Mouse (Mus musculus) right cerebral cortex, postnatal 36 days (tissue): Measurements from ENCODE around the gene Pde6h.

Source experiments
- DNase-seq, 2 experiments: peaks; one replicate each; pipeline ENCODE4 v3.0.0; 2022; ENCODE audit warnings: low spot score in 2 of 2, mixed read lengths in 1 of 2

Gene Pde6h

DNA sequence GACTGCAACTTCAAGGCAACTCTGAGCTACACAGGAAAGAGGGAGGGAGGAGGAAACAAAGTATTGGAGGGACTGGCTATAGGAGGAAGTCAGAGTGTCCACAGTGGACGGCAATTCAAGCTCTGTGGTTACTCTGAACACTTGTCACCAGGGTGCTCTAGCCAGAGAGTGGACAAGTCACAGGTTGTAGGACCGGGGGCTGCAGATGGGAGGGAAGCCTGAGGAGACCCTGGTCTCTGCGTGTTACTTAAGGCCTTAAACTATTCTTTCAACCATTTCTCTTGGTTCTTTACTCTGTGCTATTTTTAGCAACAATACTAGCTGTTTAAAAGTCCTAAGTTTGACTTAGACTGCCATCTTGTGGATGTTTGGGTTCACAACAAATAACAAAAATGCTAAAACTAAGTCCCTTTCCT is 56.7 kb downstream of the Pde6h start:
- no peak for DNase-seq

- DNase-seq, result no peak
Observed at GRCm38 (mm10) chr6:136982581-136982980, 58.9 kb downstream of the Pde6h start.

GRCm38 (mm10) chr6:136983201-136983600 is 59.6 kb downstream of the Pde6h start:
- DNase-seq, result no peak

DNA sequence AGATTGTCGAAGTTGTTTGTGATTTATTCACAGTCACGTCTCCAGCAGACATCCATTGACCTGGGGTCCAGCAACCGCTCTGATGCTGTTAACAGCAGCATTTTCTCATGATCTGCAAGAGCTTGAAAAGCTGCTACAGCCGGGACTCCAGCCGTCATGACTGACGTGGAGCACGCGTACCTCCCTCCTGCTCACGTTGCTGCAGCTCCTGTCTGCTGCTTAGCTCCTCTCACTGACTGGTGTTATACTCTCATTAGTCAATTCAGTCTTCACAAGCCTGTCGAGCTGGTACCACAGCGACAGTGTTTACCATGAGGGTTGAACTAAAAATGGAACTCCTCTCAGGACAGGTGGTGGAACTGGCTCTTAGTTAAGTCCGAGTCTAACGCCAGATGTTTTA is 62.4 kb downstream of the Pde6h start:
- no peak for DNase-seq

DNA sequence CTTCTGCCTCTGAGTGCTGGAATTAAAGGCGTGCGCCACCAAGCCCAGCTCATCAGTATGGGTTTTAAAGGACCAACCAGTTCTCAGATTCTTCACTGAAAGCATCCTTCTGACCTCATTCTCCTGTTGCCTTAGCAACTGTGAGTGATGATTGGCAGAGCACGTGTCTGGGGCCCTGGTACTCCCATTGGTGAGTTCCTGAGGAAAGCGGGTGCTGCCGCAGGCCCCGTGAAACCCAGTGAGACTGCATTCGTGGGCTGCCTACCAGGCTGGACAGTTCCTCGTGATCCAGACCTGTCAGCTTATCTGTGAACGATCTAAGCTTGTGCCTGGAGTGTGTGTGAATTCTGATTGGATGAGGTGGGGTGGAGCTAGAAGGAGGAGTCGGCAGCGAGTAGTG is 63.1 kb downstream of the Pde6h start:
- peak in 1 of 2 experiments; percentile 7 for DNase-seq

- DNase-seq, result no peak
Observed at GRCm38 (mm10) chr6:136988536-136989060, 65.0 kb downstream of the Pde6h start.

DNA sequence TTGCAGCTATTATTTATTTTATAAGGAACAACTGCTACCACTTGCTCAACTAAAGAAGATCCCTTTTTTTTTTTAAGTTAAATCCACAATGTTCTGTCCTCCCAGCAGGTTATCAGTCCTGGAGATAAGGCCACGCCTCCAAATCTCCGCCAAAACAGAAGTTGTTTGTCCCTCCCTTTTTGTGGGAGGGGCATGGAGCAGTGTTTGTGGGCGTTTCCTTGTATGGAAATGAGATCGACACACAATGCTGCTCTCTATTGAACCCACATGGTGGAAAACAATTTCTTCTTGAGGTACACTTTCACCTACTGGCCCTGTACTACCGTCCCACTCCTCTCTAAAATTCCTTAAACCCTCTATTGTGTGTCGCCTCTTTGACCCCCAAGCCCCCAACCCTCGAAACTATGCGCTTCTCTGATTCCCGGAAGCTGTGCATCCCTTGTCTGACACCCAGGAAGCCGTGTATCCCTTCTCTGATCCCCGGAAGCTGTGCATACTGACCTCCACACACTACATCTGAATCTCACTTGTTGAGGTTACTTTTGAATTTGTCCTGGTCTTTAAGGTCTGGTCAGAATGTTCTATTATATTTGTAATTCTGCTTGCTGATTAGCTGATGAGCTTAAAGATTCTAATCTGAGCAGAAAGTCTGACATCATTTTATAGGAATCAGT is 66.3 kb downstream of the Pde6h start:
- DNase-seq, result no peak

DNA sequence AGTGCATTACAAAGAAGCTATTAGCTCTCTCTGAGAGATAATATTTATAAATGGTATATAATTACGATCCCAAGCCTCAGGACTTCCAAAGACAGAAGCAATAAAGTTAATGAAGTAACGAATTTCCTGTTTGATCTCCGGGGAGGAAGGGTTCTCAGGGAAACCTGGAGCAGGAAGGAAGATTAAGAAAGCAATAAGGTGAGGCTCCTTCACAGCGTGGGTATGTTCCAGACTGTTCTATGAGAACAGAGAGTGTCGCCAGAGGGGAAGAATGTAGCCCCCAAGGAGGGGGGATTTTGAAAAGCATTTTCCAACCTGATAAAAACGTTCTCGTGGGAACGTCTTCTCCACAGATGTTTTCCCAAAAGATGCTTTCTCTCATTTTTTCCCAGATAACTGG is 66.9 kb downstream of the Pde6h start:
- DNase-seq, result no peak

DNA sequence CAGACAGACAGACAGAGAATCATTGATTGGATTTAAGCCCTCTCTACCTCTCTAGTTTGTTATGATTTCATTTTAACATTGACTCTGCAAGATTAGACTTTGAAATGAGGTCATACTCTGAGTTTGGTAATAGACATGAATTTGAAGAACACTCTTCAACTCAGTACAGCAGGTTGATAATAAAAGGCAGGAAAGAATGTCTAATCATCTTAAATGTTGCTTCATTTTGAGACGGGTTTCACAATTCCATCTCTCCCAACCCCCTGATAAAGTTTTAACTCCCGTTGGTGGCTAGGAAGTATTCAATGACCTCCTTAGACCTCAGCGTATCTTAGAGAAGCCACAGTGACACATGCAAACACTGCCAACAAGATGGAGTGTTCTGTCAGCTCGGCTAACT is 69.9 kb downstream of the Pde6h start:
- DNase-seq, result no peak

DNA sequence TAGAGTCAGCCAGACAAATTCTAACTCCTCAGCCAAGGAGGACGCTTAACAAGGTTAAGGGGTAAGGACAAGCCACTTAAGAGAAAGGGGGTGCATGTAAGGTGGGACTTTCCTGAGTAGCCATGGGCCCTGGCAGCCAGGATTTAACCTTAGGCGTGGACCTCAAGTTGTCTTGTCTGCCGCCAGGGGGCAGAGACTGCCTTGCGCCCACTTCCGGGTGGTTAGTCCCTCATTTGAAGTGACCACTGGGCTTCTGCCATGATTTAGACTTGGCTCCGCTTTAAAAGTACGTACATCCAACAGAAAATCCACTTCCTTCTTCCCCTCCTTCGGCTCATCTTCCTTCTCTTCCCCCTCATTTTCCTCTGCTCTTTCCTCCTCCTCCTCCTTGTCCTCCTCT is 71.9 kb downstream of the Pde6h start:
- DNase-seq, result no peak

- DNase-seq, result no peak
Observed at GRCm38 (mm10) chr6:136996336-136996735, 72.7 kb downstream of the Pde6h start.

DNA sequence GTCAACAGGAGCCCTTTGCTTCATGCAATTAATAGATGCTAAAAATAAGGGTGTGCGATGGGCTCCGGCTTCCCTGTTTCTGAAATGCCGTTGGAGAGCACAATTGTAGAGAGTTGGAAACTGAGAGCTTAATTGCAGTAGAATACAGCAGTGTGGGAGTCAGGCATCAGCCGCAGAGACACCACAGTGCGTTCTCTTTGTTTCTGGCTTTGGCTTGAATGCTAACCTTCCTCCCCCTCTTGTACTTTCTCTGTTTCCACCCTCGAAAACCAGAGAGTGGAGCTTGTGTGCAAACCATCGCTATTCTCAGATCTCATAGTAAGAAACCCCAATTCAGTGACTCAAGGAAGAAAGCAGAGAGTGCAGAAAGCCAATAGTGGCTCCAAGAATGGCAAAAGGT is 74.5 kb downstream of the Pde6h start:
- peak in 1 of 2 experiments; percentile 51 for DNase-seq

GRCm38 (mm10) chr6:136999009-136999408 is 75.4 kb downstream of the Pde6h start:
- DNase-seq, result no peak

DNA sequence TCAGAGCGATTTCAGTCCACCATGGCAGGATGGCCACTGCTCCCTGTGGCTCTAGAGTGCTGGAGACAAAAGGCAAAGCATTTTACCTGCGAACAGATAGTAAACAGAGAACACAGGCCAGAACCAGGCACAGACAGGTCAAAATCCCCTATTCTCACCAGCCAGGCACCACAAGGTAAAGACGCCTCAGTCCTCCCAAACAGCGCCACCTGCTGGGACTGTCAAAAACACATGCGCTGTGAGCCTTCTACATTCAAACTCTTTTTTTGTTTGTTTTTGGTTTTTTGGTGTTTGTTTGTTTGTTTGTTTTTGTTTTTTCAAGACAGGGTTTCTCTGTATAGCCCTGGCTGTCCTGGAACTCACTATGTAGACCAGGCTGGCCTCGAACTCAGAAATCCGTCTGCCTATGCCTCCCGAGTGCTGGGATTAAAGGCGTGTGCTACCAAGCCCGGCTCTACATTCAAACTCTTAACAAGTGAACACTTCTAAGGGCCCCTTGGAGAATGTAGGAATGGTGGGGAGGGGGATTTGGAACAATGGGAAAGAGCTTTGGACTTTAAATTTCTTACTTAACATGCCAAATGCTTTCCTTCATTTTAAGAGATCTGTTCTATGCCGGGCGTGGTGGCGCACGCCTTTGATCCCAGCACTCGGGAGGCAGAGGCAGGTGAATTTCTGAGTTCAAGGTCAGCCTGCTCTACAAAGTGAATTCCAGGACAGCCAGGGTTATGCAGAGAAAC is 76.2 kb downstream of the Pde6h start:
- no peak for DNase-seq

- DNase-seq, result no peak
Observed at GRCm38 (mm10) chr6:137000706-137001105, 77.1 kb downstream of the Pde6h start.

DNA sequence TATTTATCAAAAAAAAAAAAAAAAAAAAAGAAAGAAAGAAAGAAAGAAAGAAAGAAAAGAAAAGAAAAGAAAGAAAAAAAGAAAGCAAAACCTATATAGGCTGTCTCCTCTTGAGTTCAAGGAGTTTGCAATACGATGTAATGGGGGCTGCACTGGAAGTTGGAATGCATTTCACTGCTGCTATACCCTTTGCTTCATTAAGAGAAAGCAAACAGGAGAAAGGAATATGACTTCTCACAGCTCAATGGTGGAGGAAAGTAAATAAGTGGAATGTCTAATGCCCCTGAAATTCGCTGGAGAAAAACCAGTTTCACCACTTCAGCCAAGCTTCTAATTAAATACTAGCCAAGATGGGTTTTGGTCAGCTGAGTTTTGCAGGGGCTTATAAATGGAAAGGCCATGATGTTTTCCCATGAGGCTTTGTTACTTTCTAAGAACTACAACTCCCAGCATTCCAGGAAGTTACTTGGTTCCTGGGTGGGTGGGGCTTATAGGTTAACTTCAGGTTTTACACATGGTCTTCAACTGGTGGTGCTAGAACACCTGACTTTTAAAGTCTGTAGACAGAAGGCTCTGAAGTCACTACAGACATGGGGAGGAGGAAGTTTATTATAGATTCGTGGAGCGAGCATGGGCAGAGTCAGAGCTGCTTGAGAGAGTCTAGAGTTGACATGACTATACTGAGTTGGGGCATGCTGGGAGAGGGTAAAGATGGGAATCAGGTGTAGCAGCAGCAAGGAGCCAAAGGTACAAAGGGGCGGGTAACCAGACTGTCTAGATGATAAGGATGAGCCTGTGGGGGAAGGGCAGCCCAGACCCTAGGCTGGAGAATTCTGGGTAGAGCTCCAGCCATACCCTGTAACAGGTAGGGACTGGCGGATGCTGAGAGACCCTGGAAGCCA is 77.9 kb downstream of the Pde6h start:
- no peak for DNase-seq

- no peak for DNase-seq
Observed at GRCm38 (mm10) chr6:137002169-137002514, 78.5 kb downstream of the Pde6h start.

DNA sequence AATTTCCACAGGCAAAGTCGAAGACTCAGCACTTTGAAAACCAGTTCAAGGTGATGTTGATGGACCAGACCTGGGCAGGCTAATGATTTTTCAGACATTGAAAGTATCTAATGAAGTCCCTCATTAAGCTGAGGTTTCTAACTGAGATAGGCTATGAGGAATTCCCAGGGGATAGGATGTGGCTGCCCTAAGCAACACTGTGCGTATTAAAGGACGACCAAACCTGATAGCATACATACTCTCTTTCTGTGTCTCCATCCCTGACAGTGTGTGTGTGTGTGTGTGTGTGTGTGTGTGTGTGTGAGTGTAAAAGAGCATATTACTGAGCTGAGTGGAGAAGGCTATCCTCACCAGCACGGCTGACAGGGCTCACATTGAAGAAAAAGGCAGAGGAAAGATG is 80.7 kb downstream of the Pde6h start:
- no peak for DNase-seq

- no peak for DNase-seq
Observed at GRCm38 (mm10) chr6:137011187-137011586, 87.6 kb downstream of the Pde6h start.

GRCm38 (mm10) chr6:137014346-137014745 is 90.7 kb downstream of the Pde6h start:
- DNase-seq, result no peak

GRCm38 (mm10) chr6:137017216-137017973 is 93.8 kb downstream of the Pde6h start:
- no peak for DNase-seq
